Mouse (Mus musculus) kidney, postnatal 10 days (tissue): ENCODE results near the gene Pqbp1.

Source experiments
- DNase-seq: peaks from one replicate; pipeline ENCODE4 v3.0.0; 2021; ENCODE audit warnings: mixed read lengths

Gene Pqbp1

DNA sequence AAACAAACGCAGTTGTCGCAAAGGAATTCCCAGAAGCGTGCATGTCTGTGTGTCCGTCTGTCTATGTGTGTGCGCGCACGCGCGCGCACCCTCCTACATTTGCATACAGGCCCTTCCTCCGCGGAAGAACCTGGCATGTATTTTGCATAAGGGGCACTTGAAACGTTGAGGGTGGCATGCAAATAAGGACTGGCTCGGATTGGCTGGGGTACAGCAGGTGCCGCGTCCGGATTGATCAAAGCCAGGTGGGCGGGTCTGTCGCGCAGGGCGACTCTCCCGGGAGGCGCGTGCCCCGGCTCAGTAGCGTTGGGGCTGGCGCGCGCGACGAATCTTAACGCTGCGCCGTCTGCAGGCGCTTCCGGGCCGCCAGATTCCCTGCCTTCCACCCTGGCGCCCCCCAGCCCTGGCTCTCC, 21.1 kb downstream of the Pqbp1 start, which contains the start of gene Pim2:
Pim2 (plus strand) TSS at position 256 of the 413 bp plus-strand sequence.
- peak; percentile 85 for DNase-seq

DNA sequence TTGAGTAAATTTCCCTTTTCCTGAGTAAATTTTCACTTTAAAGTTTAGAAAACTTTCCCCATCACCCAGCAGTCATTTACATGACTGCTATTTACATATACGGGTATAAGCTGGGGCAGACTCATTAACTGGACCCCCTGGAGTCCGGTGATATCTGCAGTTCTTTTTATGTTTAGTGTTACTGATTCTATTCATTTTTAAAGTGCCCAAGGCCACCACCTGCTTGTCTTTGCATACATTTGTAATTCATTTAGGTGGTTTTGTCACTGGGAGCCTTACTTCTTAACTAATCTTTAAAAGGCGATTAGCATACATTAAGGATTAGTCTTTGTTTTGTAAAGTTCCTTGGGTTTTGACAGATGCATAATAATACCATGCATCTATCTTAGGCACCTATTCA, 29.2 kb downstream of the Pqbp1 start:
- no peak for DNase-seq

DNA sequence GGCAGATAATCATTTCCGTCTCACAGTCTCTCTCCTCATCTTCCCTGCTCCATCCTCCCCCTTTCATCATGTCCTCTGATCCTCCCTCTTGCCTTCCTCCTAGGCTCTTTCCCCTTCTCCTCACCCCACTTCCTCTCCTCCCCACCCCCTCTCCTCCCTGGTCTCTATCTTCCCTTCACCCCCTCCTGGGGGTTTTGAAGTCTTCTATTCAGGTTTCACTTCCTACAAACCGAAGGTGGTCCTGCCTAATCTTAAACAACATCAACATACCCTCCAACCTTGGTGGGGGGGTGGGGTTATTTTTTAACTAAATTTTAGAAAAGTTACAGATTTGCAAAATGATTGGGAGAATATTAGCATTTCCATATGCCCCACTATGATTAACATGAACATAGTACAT, 30.6 kb downstream of the Pqbp1 start:
- no peak for DNase-seq

DNA sequence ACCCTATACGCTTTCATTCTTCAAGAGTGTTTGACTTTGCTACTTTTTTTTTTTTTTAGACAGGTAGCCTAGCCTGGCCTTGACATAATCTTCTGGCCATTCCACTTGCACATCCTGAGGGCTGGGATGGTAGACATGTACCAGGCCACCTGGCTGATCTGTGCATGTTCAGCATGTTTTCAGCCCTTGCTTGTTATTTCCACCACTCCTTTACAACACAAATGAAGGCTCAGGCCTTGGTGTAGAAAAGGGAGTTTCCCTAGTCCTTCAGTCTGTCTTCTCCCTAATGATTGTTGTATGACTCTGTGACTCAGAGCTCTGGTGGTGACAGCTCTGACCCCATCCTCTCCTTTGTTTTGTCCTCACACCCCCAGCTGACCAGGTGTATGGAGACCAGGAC, 31.9 kb downstream of the Pqbp1 start:
- no peak for DNase-seq

DNA sequence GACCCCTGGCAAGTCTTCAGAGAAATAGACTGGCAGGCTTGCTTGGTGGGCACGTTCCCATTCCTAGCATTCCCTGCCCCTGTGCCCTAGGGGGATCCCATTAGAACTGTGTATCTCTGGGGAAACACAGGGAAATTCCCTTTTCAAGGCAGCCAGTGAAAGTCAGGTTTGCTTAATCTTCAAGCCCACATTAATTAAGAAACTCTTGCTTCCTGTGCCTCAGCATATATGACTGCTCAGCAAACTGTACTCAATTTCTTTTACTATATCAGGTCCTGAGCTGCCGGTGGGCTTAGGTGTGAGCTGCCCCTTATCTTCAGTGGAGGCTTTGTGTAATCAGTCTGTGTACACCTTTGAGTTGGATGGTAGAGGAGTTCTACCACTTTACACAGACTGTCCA, 33.3 kb downstream of the Pqbp1 start:
- DNase-seq, result no peak

DNA sequence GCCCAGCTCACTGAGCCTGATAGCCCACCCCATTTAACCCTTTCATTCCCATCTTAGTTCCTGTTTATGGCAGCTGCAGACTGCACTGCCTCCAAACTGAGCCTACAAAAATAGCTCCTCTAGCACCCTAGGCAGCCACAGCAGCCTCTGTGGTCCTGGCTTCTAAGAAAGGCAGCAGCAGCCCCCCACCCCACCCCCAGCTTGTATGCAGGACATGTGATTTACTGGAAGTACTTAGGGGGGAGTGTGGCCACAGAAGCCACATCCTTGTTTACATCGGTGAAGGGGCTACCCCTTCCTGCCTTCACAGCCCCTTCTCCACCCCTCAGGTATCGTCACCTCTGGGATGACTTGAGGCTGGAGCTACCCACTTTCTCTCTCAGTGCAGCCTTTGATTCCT, 33.7 kb downstream of the Pqbp1 start:
- no peak for DNase-seq

DNA sequence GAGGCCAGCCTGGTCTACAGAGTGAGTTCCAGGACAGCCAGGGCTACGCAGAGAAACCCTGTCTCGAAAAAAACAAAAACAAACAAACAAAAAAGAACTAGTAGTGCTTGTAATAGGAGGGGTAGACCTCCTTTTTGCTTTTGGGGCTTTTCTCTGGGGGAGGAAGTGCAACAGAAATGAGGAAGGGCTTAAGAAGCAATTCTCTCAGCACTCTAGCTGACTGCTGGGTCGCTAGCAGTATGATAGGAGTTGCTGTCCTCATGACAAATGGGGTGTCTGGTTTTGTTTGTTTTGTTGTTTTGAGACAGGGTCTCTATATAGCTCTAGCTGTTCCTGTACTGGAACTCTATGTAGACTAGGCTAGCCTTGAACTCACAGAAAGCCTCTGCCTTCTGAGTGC, 34.5 kb downstream of the Pqbp1 start:
- DNase-seq, result no peak

DNA sequence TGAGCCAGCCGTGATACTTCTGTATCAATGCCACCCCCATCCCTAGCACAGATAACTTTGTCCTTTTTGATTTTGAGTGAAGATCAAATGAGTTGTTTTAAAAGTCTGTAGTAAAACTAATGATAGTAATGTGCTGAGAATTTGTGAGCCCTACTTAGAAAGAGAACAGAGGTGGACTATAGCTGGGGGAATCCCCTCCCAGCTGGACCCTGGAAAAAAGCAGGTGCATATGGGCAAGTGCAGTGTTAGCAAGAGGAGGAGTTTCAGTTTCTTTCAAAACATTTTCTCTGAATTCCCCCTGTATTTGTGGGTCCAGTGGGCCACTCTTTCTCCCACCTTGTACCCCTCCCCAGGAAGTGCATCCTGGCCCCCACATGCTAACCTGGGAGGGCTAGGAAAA, 35.9 kb downstream of the Pqbp1 start:
- no peak for DNase-seq

DNA sequence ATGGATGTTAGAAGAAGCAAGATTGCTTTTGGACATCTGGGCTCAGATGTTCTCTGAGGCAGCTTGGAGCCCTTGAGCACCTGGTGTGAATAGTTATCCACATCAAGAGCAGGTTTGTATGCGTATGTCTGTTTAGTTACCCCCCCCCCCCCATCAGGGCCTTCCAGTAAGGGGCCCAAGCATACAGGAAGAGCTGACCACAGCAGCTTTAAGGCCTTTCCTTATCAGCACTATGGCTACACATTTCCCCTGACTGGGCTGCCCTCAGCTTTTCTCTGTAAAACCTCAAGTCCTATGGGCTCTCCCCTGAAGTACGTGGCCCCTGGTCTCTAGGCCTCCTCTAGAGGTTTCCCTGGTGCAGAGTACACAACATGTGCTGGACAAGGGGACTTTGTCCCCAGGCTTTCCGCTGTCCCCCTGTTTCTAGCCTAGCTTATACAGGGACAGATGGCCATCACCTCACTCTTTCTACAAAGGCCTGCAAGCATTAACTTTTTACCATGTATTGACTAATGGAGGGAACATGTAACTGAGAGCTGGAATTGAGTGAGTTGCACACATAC, 39.8 kb downstream of the Pqbp1 start:
- no peak for DNase-seq

DNA sequence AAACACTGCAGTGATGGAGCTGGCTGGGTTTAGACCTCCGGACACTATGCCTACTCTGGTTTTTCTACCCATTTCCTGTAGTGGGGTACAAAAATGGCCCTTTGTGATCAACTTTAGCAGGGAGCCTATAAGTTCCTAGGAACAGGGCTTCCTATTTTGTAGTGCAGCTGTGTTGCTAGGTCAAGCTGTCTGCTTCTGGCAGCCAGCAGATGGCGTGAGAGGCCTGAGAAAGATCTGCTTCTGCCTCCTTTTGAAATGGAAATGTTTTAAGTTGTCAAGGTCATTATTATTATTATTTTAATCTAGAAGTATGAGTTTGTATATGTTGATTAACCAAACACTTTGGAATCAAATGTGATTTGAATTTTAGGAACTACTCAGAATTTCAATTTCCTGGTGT, 44.5 kb downstream of the Pqbp1 start:
- DNase-seq, result peak; percentile 60

DNA sequence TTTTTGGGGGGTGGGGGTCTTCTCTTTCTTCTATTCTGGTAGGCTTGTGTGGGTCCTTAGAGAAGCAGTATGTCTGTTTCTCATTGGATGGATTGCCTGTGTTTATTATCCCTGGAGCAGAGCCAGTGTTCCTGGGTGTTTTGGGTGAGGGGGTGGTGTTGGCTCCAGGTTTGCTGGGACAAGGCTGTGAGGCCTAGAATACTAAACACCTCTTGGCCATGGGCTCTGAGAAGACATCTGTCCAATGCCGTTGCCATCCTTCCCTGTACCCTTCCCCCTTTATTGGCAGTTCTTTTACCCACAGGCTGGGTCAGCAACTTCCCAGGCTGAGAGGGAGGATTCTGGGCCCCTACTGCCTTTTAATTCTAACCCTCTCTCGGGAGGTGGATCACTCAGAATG, 51.2 kb downstream of the Pqbp1 start:
- DNase-seq, result no peak
